Mouse (Mus musculus): ENCODE measurements around the gene Syne2. TPM values are rescaled to one million over a fixed set of nuclear protein-coding genes. Genes with fewer than 3 reads are reported as not detected.
A peak's percentile ranks its signal among the peaks of the same experiment; 100 is the strongest.

Syne2 gene
- total RNA-seq, 2 experiments from 2014 or later: 18.3 to 20.9 TPM

GRCm38 (mm10) chr12:76004697-76005249 lies 186.8 kb downstream of the Syne2 start:
- DNase-seq: peak; percentile 67
- intact Hi-C loops (cut with DNase I; ENCODE audit: low total_unique reads): no loop called here

- intact Hi-C loops (cut with DNase I; ENCODE audit: low total_unique reads): no loop called here
- no peak for DNase-seq
These were observed 191.1 kb downstream of the Syne2 start for GRCm38 (mm10) chr12:76008991-76009390.

DNA sequence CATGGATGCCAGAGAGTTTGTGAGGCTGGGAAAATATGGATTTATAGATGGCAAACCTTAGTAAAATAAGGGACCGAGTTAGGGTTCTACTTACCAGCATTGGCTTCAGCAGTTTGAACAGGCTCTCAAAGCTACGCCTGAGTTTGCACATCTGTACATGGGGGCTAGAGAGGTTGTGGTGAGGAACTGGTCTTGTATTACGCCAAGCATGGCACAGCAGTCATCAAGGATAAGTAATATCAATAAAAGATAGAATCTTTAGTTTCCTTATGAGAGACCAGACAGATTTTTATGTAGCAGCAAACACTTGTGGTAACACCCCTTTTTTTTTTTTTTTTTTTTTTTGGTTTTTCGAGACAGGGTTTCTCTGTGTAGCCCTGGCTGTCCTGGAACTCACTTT lies 194.9 kb downstream of the Syne2 start:
- DNase-seq: no peak
- intact Hi-C loops (cut with DNase I; ENCODE audit: low total_unique reads): no loop called here

DNA sequence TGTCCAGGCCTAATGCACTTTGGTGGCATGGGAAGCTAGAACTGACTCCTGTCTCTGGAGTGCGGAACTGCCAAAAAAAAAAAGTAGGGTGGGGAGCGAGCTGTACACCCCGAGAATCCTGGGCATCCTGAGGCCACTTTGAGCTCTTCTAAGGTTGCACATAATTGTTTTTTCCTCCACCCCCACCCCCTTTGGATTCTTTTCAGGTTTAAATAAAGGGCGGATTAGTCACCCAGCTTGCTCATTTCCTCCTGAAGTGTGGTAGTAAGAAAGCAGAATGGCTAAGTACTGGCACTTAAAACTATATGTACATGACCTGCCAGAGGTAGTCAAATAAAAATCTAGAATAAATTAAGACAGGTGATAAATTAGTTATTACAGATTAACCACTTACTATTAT lies 195.5 kb downstream of the Syne2 start:
- DNase-seq: no peak
- intact Hi-C loops (cut with DNase I; ENCODE audit: low total_unique reads): no loop called here

GRCm38 (mm10) chr12:76015026-76015425 lies 197.1 kb downstream of the Syne2 start:
- intact Hi-C loops (cut with DNase I; ENCODE audit: low total_unique reads): no loop called here
- DNase-seq: no peak

- intact Hi-C loops (cut with DNase I; ENCODE audit: low total_unique reads): no loop called here
These were observed 197.6 kb downstream of the Syne2 start for GRCm38 (mm10) chr12:76015489-76015888.

GRCm38 (mm10) chr12:76016123-76017101 lies 198.5 kb downstream of the Syne2 start:
- peak; percentile 74 for DNase-seq
- intact Hi-C loops (cut with DNase I; ENCODE audit: low total_unique reads): loop anchor here (2.0 kb wide), 1 partner anchor 162 kb away; no protein-coding TSS in a partner anchor

More at GRCm38 (mm10) chr12:76015489-76015888, 197.6 kb downstream of the Syne2 start:
- DNase-seq: peak; percentile 62

DNA sequence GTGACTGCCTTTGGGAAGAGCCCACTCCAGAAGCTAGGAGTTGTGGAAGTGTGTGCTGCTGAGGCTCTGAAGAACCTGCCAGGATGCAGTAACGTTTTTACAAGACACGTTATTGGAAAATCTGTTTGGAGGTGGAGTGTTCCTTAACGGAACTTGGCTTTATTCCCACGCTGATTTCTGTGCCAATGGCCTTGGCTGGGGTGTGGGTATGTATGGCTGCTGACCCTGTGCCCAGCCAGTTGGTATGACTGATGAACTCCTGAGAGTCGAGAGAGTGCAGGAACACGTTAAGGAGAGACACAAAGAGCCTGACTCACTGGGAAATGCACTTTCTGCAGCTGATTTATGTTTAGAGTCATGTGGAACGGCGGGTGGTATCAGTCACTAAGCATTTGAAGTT lies 200.7 kb downstream of the Syne2 start:
- DNase-seq: no peak
- intact Hi-C loops (cut with DNase I; ENCODE audit: low total_unique reads): no loop called here

DNA sequence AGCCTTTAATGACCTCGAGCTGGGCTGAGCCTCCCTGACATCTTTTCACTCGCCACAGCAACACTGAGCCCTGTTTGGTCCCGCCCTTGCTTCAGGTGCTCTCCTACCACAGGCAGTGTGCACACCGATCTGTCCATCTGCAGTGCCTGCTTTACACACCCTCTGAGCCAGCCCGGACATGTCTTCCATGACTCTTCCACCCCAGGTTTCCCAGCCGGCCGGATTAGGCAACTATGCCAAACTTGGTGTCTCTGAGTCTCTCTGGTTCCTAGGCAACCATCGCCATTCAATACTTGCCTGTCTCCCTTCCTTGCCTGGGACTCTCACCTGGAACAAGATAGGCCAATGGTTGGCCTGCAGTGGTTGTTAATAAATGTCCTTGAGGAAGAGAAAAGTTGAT lies 224.4 kb downstream of the Syne2 start:
- intact Hi-C loops (cut with DNase I; ENCODE audit: low total_unique reads): no loop called here
- no peak for DNase-seq

DNA sequence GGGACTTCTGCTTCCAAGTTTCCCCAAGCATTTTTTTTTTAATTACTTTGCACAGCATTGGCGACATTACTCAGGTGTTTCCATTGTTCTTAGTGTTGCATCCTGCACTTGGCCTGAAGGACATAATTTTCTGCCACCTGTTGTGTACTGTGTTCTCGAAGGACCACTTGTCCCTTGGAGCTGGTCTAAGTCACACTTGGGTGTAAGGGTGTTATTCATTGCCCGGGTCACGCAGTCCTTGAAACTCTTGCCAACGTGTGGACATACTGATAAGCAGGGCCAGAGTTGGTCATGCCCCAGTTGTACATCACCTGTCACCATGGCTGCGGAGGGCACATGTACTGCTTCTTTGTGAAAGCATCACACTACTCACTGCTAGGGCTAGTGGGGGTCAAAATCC lies 228.6 kb downstream of the Syne2 start:
- intact Hi-C loops (cut with DNase I; ENCODE audit: low total_unique reads): no loop called here
- no peak for DNase-seq

DNA sequence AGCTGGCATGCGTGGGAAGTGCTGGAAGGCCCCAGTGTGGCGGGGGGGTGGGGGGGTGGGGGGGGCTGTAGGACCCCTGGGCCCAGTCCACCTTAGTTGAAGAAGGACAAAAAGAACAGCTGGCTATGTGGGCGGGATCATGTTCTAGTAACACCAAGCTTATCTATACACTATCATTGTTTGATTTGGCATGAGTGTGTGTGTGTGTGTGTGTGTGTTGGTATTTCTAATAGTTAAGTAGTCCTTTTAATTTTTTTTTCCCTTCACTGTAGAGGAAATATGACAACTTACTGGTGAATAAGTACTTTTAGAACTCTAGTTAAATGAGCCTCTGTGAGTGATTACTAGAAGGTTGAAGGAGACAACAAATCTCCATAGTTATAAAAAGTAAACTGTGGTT lies 230.0 kb downstream of the Syne2 start:
- DNase-seq: no peak
- intact Hi-C loops (cut with DNase I; ENCODE audit: low total_unique reads): no loop called here

GRCm38 (mm10) chr12:76048672-76049071 lies 230.7 kb downstream of the Syne2 start:
- no peak for DNase-seq
- intact Hi-C loops (cut with DNase I; ENCODE audit: low total_unique reads): no loop called here

- no peak for DNase-seq
- intact Hi-C loops (cut with DNase I; ENCODE audit: low total_unique reads): no loop called here
These were observed 231.4 kb downstream of the Syne2 start for GRCm38 (mm10) chr12:76049343-76049742.

GRCm38 (mm10) chr12:76051879-76052278 lies 233.9 kb downstream of the Syne2 start:
- intact Hi-C loops (cut with DNase I; ENCODE audit: low total_unique reads): loop anchor here (10.0 kb wide), 1 partner anchor 117 kb away; no protein-coding TSS in a partner anchor
- DNase-seq: no peak

GRCm38 (mm10) chr12:76054653-76055052 lies 236.7 kb downstream of the Syne2 start:
- intact Hi-C loops (cut with DNase I; ENCODE audit: low total_unique reads): loop anchor here (10.0 kb wide), 1 partner anchor 120 kb away; no protein-coding TSS in a partner anchor
- DNase-seq: no peak

DNA sequence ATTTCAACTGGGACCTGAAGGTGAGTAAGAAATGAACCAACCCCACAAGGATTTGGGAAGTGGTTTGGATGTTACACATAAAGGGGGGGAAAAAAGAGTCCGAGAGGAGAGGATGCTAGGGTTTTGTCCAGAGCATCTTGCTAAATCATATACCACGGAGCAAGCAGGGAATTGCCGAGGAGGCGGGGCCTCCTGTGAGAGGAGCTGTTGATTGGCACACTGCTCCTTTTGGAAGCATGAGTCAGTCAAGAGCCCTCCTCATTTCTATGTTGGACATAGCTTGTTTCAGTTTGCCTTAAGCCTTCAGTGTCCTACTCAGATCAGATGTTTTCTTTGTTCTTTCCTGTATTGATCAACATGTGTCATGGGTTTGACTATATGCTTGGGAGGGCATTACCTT lies 245.1 kb downstream of the Syne2 start:
- DNase-seq: no peak
- intact Hi-C loops (cut with DNase I; ENCODE audit: low total_unique reads): no loop called here

- intact Hi-C loops (cut with DNase I; ENCODE audit: low total_unique reads): no loop called here
- no peak for DNase-seq
These were observed 252.5 kb downstream of the Syne2 start for GRCm38 (mm10) chr12:76070386-76070785.

- DNase-seq: no peak
- intact Hi-C loops (cut with DNase I; ENCODE audit: low total_unique reads): no loop called here
These were observed 254.3 kb downstream of the Syne2 start for GRCm38 (mm10) chr12:76071935-76072849.

DNA sequence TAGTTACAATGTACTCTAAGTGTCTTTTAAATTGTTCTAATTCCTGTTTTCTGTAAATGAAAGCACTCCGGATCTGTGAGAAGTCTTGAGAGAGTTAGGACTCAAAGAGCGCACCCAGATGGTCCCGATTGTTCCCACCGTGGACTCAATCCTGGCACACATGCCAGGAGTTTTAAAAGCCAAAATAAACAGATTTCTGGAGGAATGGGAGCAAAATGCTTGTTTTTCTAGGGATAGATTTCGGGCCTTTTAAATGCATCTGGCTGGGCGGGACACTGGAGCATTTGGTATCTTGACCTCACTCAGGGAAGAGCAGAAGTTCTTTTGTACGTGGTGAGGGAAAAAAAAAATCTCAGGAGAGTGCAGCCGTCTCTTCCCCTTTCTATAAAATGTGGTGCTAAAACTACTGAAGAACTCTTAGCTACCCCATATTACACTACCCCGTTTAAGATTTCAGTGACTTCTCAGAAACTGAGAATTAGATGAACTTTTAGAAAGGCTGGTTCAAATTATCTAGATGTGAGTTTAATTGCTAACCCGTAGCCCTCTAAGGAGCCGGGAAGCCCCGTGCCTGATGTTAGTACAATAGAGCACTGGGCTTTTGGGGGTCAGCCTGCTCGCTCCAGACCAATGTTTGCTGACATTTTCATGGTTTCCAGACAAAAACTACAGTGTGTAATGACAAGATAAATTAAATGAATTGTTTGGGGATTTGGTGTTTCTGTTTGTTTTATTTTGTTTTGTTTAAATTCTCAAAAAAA lies 255.3 kb downstream of the Syne2 start:
- intact Hi-C loops (cut with DNase I; ENCODE audit: low total_unique reads): no loop called here
- no peak for DNase-seq
